Mouse (Mus musculus) T-cell, adult 2 months (primary cell): ENCODE results near the gene Wdfy1.
A peak's percentile ranks its signal among the peaks of the same experiment; 100 is the strongest.

Experiments used
- DNase-seq: peaks from one replicate; pipeline ENCODE4 v3.0.0; 2022; ENCODE audit warnings: low spot score

Wdfy1 gene

GRCm38 (mm10) chr1:79775927-79776458 lies at the start of gene Wdfy1, which contains the start of gene Mrpl44:
TSS of gene Wdfy1 (minus strand) at chr1:79776143.
TSS of gene Mrpl44 (plus strand) at chr1:79776018.
- peak; percentile 96 for DNase-seq

GRCm38 (mm10) chr1:79823951-79824633 lies 48.1 kb upstream of the Wdfy1 start:
- no peak for DNase-seq

GRCm38 (mm10) chr1:79822806-79823525 lies 47.0 kb upstream of the Wdfy1 start:
- DNase-seq, result no peak

GRCm38 (mm10) chr1:79819296-79819879 lies 43.4 kb upstream of the Wdfy1 start:
- no peak for DNase-seq

- no peak for DNase-seq
Measured at GRCm38 (mm10) chr1:79815446-79815845, 39.5 kb upstream of the Wdfy1 start.

GRCm38 (mm10) chr1:79809447-79809846 lies 33.5 kb upstream of the Wdfy1 start:
- no peak for DNase-seq

GRCm38 (mm10) chr1:79806865-79807264 lies 30.9 kb upstream of the Wdfy1 start:
- DNase-seq, result no peak

GRCm38 (mm10) chr1:79803614-79804013 lies 27.7 kb upstream of the Wdfy1 start:
- no peak for DNase-seq

GRCm38 (mm10) chr1:79802858-79803427 lies 27.0 kb upstream of the Wdfy1 start:
- DNase-seq, result no peak

- DNase-seq, result no peak
Measured at GRCm38 (mm10) chr1:79797084-79797483, 21.1 kb upstream of the Wdfy1 start.

- no peak for DNase-seq
Measured at GRCm38 (mm10) chr1:79786267-79786927, 10.5 kb upstream of the Wdfy1 start.

- peak; percentile 6 for DNase-seq
Measured at GRCm38 (mm10) chr1:79782433-79782832, 6.5 kb upstream of the Wdfy1 start.

- no peak for DNase-seq
Measured at GRCm38 (mm10) chr1:79778011-79778410, 2.1 kb upstream of the Wdfy1 start.

GRCm38 (mm10) chr1:79774164-79774780 lies 1.7 kb downstream of the Wdfy1 start:
- no peak for DNase-seq

- no peak for DNase-seq
Measured at GRCm38 (mm10) chr1:79768231-79768630, 7.7 kb downstream of the Wdfy1 start.

GRCm38 (mm10) chr1:79764483-79764882 lies 11.5 kb downstream of the Wdfy1 start:
- DNase-seq, result no peak

- DNase-seq, result no peak
Measured at GRCm38 (mm10) chr1:79764031-79764430, 11.9 kb downstream of the Wdfy1 start.

- no peak for DNase-seq
Measured at GRCm38 (mm10) chr1:79762282-79763250, 13.4 kb downstream of the Wdfy1 start.

- no peak for DNase-seq
Measured at GRCm38 (mm10) chr1:79761917-79762271, 14.0 kb downstream of the Wdfy1 start.
